Mouse (Mus musculus) liver, embryonic 11.5 days (tissue): ENCODE results near the gene Car14. TPM values are rescaled to one million over a fixed set of nuclear protein-coding genes. Genes with fewer than 3 reads are reported as not detected.

Experiments used
- ATAC-seq: fragments of 200-750 bp; cut with Nextera tagmentation; replicated peaks from 2 replicates; pipeline ENCODE4 v1.8.0; 2017; ENCODE audit warnings: moderate number of reproducible peaks, mild to moderate bottlenecking, moderate TSS enrichment, moderate library complexity; ENCODE audit not compliant: low FRiP score
- DNase-seq: peaks from one replicate; pipeline ENCODE4 v3.0.0-alpha.2; 2017; ENCODE audit warnings: low spot score
- H3K27ac ChIP-seq: fragments of 300-500 bp; sonication (generic); 2 replicates; pipeline ENCODE4 v1.5.1; 2014; ENCODE audit warnings: mild to moderate bottlenecking, low read depth, low read length, control low read depth
- H3K27me3 ChIP-seq: fragments of 300-500 bp; sonication (generic); replicated peaks from 2 replicates; pipeline ENCODE4 v1.6.1; 2014; ENCODE audit warnings: low read length, mixed read lengths; ENCODE audit not compliant: control insufficient read depth, insufficient read depth
- H3K36me3 ChIP-seq: fragments of 300-500 bp; sonication (generic); 2 replicates; pipeline ENCODE4 v1.6.1; 2014; ENCODE audit warnings: mild to moderate bottlenecking, low read length, moderate library complexity, mixed read lengths; ENCODE audit not compliant: control insufficient read depth, insufficient read depth
- H3K4me1 ChIP-seq: fragments of 300-500 bp; sonication (generic); replicated peaks from 2 replicates; pipeline ENCODE4 v1.6.1; 2014; ENCODE audit warnings: low read length, mixed read lengths; ENCODE audit not compliant: control insufficient read depth, insufficient read depth
- H3K4me2 ChIP-seq: fragments of 300-500 bp; sonication (generic); 2 replicates; pipeline ENCODE4 v1.6.1; 2014; ENCODE audit warnings: mild to moderate bottlenecking, control low read depth, moderate library complexity
- H3K4me3 ChIP-seq: fragments of 300-500 bp; sonication (generic); 2 replicates; pipeline ENCODE4 v1.5.1; 2014; ENCODE audit warnings: low read depth, low read length, control low read depth
- H3K9ac ChIP-seq: fragments of 300-500 bp; sonication (generic); 2 replicates; pipeline ENCODE4 v1.6.1; 2014; ENCODE audit warnings: low read depth, low read length, control low read depth
- H3K9me3 ChIP-seq: fragments of 300-500 bp; sonication (generic); 2 replicates; pipeline ENCODE4 v1.6.1; 2016; ENCODE audit warnings: low read length, inconsistent platforms, mixed read lengths; ENCODE audit not compliant: control insufficient read depth
- WGBS: fragments of 180-500 bp; shearing (Covaris S2); extraction: QIAGEN DNeasy Blood & Tissue Kit; methylation state at CpG from one replicate; pipeline ENCODE4 v1.1.7; 2014; 5-methylcytosine and 5-hydroxymethylcytosine counted together
- polyA plus RNA-seq: library from polyadenylated mRNA; unstranded; fragments of >200 nt; fragmentation: Nextera tagmentation; extraction: Ambion mirVana; gene quantifications from 2 replicates; pipeline ENCODE4 v1.2.1, GENCODE M21; 2014

Gene Car14
- polyA plus RNA-seq, 1 experiment from 2014 or later: 27.4 TPM

DNA sequence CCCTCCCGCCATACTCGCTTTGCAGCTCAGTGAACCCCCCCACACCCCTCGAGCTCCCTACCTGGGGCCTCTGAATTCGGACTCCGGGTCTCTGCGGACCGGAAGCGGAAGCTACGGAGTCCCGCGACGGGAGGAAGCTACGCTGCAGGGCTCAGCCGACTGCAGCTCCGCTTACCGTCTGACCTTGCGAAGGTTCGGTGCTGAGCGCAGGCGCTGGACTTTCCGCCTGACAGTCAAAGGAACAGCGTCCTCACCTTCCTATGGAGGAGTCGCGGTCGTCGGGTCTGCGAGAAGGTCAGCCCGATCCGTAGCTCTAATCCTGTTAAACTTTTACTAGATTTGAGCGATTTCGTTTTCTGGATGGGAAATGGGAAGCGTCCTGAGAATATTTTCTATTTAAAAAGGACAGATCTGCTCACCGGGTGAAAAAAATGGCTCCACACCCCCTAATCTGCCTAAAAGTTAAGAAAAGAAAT is 33.1 kb downstream of the Car14 start, which contains the start of gene Mrps21:
Gene Mrps21, minus strand, starts transcription at position 128 of the 476 bp plus-strand sequence.
- Histone ChIP-seq H3K27me3 (no peaks in the 10 kb centered on the region), H3K9me3 (no peaks in the 10 kb centered on the region), H3K27ac (peak within 1 kb of the TSS; percentile 80), H3K9ac (peak within 1 kb of the TSS; percentile 87), H3K36me3 (peaks cover 14% of the 10 kb centered on the region), H3K4me1 (peaks cover 17% of the 10 kb centered on the region), H3K4me3 (peak within 1 kb of the TSS; percentile 70), H3K4me2 (peak within 1 kb of the TSS; percentile 74)
- DNase-seq (peak; percentile 86), ATAC-seq (peak; percentile 96)
- under 1% methylated on average over 33 of the region's 33 CpGs for WGBS

DNA sequence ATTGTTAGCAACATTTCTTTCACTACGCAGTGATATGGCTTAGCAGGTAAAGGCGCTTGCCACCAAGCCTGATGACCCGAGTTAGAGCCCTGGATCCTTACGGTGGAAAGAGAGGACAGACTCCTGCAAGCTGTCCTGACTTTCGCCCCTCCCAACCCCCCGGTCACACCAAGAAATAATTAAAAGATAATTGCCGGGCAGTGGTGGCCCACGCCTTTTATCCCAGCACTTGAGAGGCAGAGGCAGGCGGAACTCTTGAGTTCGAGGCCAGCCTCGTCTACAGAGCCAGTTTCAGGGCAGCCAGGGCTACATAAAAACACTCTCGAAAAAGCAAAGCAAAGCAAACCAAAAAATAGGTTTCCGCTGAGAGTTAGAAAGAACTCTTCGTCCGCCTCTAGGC is 33.5 kb downstream of the Car14 start:
- H3K27ac ChIP-seq: peak overlapping the region; percentile 80
- WGBS: 6% methylated on average over 15 of the region's 15 CpGs
- H3K27me3 ChIP-seq: no peaks in the 10 kb centered on the region
- peaks cover 14% of the 10 kb centered on the region for H3K36me3 ChIP-seq
- H3K9ac ChIP-seq: peak overlapping the region; percentile 87
- peak; percentile 22; the same call in 1 of the 2 replicates for ATAC-seq
- peak overlapping the region; percentile 74 for H3K4me2 ChIP-seq
- DNase-seq: no peak
- no peaks in the 10 kb centered on the region for H3K9me3 ChIP-seq
- peaks cover 17% of the 10 kb centered on the region for H3K4me1 ChIP-seq
- H3K4me3 ChIP-seq: peak overlapping the region; percentile 70

DNA sequence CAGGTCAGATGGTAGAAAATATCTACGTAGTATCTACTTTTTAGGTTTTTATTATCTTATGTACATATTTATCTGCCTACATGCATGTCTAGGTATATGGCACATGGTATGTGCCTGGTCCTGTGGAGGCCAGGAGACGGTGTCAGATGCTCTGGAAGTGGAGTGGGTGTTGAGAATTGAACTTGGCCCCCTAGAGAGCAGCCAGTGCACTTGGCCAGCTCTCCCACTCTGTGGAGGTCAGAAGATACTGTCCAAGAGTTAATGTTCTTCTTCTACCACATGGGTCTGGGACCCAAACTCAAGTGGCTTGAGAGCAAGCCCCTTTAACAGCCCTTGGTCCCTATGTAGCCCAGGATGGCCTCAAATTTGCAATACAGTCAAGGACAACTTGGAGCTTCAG is 37.1 kb downstream of the Car14 start:
- peaks cover 23% of the 10 kb centered on the region for H3K36me3 ChIP-seq
- ATAC-seq (no peak), DNase-seq (no peak)

DNA sequence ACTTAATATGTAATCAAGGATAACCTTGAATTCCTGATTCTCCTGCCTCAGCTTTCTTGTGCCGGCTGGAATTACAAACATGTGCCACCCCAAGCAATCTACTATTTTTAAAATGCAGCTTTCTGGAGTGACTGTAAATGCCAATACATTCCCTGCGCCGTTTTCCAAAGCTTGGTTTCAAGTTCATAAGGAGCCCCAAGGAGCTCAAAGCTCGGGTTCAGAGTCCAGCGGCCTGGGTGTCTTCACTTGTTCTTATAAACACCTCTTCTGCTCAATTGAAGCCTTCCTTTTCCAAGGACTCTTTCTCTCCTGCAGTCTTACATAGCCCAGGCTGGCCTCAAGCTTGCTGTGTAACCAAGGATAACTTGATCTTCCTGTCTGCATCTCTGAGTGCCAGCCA is 38.4 kb downstream of the Car14 start:
- H3K27ac ChIP-seq: no peak overlapping the region
- ATAC-seq (no peak), DNase-seq (no peak)
- no peak overlapping the region for H3K4me3 ChIP-seq
- H3K27me3 ChIP-seq: no peaks in the 10 kb centered on the region
- WGBS: 84% methylated on average over 5 of the region's 5 CpGs
- H3K36me3 ChIP-seq: peaks cover 23% of the 10 kb centered on the region
- no peak overlapping the region for H3K4me2 ChIP-seq
- no peak overlapping the region for H3K9ac ChIP-seq
- no peaks in the 10 kb centered on the region for H3K9me3 ChIP-seq
- peaks cover 6% of the 10 kb centered on the region for H3K4me1 ChIP-seq

More for the DNA sequence above, 37.1 kb downstream of the Car14 start:
- Histone ChIP-seq H3K9me3 (no peaks in the 10 kb centered on the region), H3K4me1 (peaks cover 10% of the 10 kb centered on the region), H3K27ac (no peak overlapping the region), H3K9ac (no peak overlapping the region), H3K27me3 (no peaks in the 10 kb centered on the region), H3K4me2 (no peak overlapping the region), H3K4me3 (no peak overlapping the region)
- 94% methylated on average over 2 of the region's 2 CpGs for WGBS

DNA sequence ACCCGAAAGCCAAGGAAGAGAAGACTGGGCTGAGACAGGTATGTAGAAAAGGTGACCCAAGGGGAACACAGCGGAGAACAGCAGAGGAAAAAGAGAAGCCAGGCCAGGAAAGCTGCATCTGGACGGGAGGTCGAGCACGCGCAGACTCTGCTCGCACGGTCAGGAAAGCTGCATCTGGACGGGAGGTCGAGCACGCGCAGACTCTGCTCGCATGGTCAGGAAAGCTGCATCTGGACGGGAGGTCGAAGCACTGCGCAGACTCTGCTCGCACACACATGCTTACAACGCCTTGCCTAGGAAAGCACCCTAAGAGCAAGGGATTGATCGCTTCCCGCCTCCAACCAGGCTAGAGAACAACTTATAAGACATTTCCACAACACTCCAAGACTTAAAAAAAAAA is 38.9 kb downstream of the Car14 start:
- 87% methylated on average over 20 of the region's 20 CpGs for WGBS
- no peak overlapping the region for H3K4me2 ChIP-seq
- H3K36me3 ChIP-seq: peaks cover 23% of the 10 kb centered on the region
- no peaks in the 10 kb centered on the region for H3K9me3 ChIP-seq
- H3K27ac ChIP-seq: no peak overlapping the region
- H3K4me3 ChIP-seq: no peak overlapping the region
- H3K27me3 ChIP-seq: no peaks in the 10 kb centered on the region
- peaks cover 4% of the 10 kb centered on the region for H3K4me1 ChIP-seq
- no peak for ATAC-seq
- no peak overlapping the region for H3K9ac ChIP-seq
- no peak for DNase-seq

DNA sequence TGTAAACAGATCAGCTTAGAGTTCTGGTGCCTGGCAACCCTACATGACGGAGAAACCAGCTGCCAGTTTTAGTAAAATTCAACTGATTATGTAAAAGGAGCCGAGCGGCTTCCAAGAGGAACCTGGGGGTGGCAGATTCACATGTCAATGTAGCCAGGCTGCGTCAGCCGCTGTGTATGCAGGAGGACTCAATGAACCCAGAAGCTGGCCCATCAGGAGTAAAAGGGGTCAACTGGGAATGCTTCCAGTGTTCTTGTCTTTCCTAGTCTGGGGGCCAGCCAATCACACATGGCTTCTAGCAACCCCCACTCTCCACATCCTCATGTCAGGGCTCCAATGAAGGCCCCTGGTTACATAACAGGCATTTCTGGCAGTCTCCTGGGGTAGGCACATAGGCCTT is 39.4 kb downstream of the Car14 start:
- Histone ChIP-seq H3K9me3 (no peaks in the 10 kb centered on the region), H3K9ac (no peak overlapping the region), H3K27ac (no peak overlapping the region), H3K4me2 (no peak overlapping the region), H3K4me3 (no peak overlapping the region), H3K4me1 (no peaks in the 10 kb centered on the region), H3K36me3 (peaks cover 23% of the 10 kb centered on the region), H3K27me3 (no peaks in the 10 kb centered on the region)
- ATAC-seq (no peak), DNase-seq (no peak)
- 83% methylated on average over 5 of the region's 5 CpGs for WGBS

DNA sequence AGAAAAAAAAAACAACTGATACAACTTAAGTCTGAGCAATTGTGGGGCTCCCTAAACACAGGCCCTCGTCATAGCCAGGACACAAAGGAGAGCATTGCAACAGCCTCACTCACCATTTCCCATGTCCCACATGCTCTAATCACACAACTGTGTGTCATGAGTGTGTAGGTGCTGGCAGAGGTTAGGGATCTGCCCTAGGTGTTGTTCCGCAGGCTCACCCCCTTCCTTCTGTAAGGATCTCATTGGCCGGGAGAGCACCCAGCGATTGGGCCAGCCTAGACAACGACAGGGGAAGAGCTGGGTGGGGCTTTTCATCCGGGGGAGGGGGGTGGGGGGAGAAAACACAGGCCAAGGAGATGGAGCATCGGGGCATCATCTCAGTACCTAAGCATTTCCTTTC is 40.9 kb downstream of the Car14 start:
- Histone ChIP-seq H3K9me3 (no peaks in the 10 kb centered on the region), H3K4me2 (no peak overlapping the region), H3K27ac (no peak overlapping the region), H3K4me1 (no peaks in the 10 kb centered on the region), H3K36me3 (peaks cover 17% of the 10 kb centered on the region), H3K9ac (no peak overlapping the region), H3K27me3 (no peaks in the 10 kb centered on the region), H3K4me3 (no peak overlapping the region)
- 65% methylated on average over 7 of the region's 7 CpGs for WGBS
- ATAC-seq: no peak
- DNase-seq: no peak

DNA sequence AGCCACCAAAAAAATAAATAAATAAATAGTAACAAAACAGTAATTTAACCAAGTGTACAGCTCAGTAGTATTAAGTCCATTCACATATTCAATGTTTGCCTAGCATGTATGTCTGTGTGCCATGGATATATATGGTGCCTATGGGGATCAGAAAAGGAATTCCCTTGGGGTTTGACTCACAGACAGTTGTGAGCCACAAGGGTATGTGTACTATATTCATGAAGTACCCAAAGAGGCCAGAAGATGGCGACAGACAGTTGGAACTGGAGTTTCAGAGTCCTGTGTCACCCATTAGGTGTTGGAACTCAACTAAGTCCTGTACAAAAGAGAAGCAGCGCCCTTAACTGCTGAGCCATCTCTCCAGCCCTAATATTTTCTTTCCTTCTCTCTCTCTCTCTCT is 42.7 kb downstream of the Car14 start:
- Histone ChIP-seq H3K36me3 (peaks cover 10% of the 10 kb centered on the region), H3K4me1 (no peaks in the 10 kb centered on the region), H3K4me3 (no peak overlapping the region), H3K9me3 (no peaks in the 10 kb centered on the region), H3K27ac (no peak overlapping the region), H3K27me3 (no peaks in the 10 kb centered on the region), H3K9ac (no peak overlapping the region), H3K4me2 (no peak overlapping the region)
- DNase-seq (no peak), ATAC-seq (peak; percentile 76)
- 33% methylated on average over 2 of the region's 2 CpGs for WGBS

DNA sequence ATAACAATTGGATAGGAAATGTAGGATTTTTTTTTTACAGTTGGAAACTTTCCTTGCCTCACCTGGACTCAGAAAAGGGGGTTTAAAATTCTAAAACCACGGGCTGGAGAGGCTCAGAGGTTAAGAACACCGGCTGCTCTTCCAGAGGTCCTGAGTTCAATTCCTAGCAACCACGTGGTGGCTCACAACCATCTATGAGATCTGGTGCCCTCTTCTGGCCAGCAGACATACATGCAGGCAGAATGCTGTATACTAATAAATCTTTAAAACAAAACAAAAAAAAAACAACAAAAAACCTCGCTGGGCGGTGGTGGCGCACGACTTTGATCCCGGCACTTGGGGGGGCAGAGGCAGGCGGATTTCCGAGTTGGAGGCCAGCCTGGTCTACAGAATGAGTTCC is 43.3 kb downstream of the Car14 start:
- Histone ChIP-seq H3K27ac (no peak overlapping the region; the same call in 1 of the 2 replicates), H3K4me1 (no peaks in the 10 kb centered on the region), H3K4me3 (no peak overlapping the region), H3K9ac (no peak overlapping the region), H3K9me3 (no peaks in the 10 kb centered on the region), H3K27me3 (no peaks in the 10 kb centered on the region), H3K4me2 (no peak overlapping the region), H3K36me3 (peaks cover 9% of the 10 kb centered on the region)
- DNase-seq (no peak), ATAC-seq (no peak)
- WGBS: 64% methylated on average over 10 of the region's 10 CpGs
